ENCODE assay signal across 15 mouse cellular contexts in genomic region chr4:12601165-12601919, GRCm38 (mm10).
"Had no signal": no experiment of that assay in that cellular context is flagged by ENCODE, and none has a peak within 500 bp of the region (broad histone marks: within the 10 kb centered on the region; RNA-seq: fewer than 3 reads in every experiment).

No protein-coding gene starts in this region.

- H3K27me3 ChIP-seq: limb, embryonic 15.5 days; liver, embryonic 12.5 days; lung, embryonic 15.5 days; megakaryocyte, embryonic 14.5 days; neural tube, embryonic 12.5 days had no signal

- H3K4me2 ChIP-seq: limb, embryonic 15.5 days; liver, embryonic 12.5 days; lung, embryonic 15.5 days; neural tube, embryonic 12.5 days had no signal

- H3K9me3 ChIP-seq: limb, embryonic 15.5 days; liver, embryonic 12.5 days; lung, embryonic 15.5 days; neural tube, embryonic 12.5 days had no signal

- H3K27ac ChIP-seq: kidney, postnatal 0 days; limb, embryonic 15.5 days; liver, embryonic 12.5 days; lung, embryonic 15.5 days; macrophage; neural tube, embryonic 12.5 days; stomach, postnatal 0 days had no signal

- H3K4me1 ChIP-seq: liver, embryonic 12.5 days; lung, embryonic 15.5 days; megakaryocyte, embryonic 14.5 days; neural tube, embryonic 12.5 days had no signal

- ATAC-seq: liver, embryonic 12.5 days had no signal

- DNase-seq: kidney, adult 9 months; kidney, postnatal 36 days; layer of hippocampus, adult 9-11 months; layer of hippocampus, postnatal 36 days; lung, postnatal 14 days; right cerebral cortex, postnatal 14 days; thymus, postnatal 4 days had no signal

- H3K4me3 ChIP-seq: limb, embryonic 15.5 days; liver, embryonic 12.5 days; lung, embryonic 15.5 days; megakaryocyte, embryonic 14.5 days; neural tube, embryonic 12.5 days had no signal

- H3K9ac ChIP-seq: limb, embryonic 15.5 days; liver, embryonic 12.5 days; lung, embryonic 15.5 days; neural tube, embryonic 12.5 days had no signal

- H3K36me3 ChIP-seq: limb, embryonic 15.5 days; liver, embryonic 12.5 days; lung, embryonic 15.5 days; neural tube, embryonic 12.5 days had no signal
